Mouse (Mus musculus): ENCODE results near the gene Adcy4. TPM values are rescaled to one million over a fixed set of nuclear protein-coding genes. Genes with fewer than 3 reads are reported as not detected.

The Adcy4 gene
- total RNA-seq, 2 experiments from 2014 or later = not detected

DNA sequence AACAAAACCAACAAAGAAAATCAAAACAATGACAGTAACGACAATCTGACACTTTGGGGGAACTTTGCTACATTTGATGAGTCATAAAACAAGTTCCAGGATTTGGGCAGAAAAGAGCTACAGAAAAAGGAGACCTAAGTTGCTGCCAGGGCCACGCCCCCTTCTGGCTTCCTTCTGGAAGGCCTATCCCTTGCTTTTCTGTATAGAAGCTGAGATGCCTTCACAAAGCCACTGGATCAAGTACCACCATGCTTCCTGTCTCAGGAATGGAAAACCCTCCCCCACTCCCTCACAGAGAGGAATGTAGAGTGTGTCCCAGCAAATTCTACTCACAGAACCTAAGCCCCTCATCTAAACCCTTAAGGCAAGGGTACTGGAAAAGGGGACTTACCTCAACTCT, 10.1 kb upstream of the Adcy4 start:
- no peak for ATAC-seq (replicated peaks; ENCODE audit: low FRiP score, low TSS enrichment, poor library complexity, severe bottlenecking)

GRCm38 (mm10) chr14:55793461-55793860, 9.6 kb upstream of the Adcy4 start:
- ATAC-seq (replicated peaks; ENCODE audit: low FRiP score, low TSS enrichment, poor library complexity, severe bottlenecking) = no peak

GRCm38 (mm10) chr14:55788256-55789050, 4.6 kb upstream of the Adcy4 start, which contains the start of gene Ripk3:
TSS of gene Ripk3 (minus strand) at chr14:55788865.
- ATAC-seq (replicated peaks; ENCODE audit: low FRiP score, low TSS enrichment, poor library complexity, severe bottlenecking) = peak; percentile 83

DNA sequence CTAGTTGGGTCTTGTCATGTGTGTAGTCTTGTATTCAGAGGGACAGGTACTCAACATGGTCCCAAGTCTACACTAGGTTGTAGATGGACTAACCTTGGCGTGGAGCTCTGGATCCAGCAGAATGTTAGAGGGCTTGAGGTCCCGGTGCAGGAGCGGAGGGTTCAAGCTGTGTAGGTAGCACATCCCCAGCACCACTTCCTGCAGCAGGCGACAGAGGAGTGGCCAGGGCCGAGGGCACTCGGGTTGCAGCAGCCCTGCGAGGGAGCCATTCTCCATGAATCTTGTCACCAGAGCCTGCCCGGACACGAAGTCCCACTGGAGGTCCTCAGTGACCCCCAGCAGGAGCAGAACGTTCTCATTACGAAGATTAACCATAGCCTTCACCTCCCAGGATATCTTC, 3.8 kb upstream of the Adcy4 start:
- peak; percentile 11; the same call in 1 of the 2 replicates for ATAC-seq (replicated peaks; ENCODE audit: low FRiP score, low TSS enrichment, poor library complexity, severe bottlenecking)

- no peak for ATAC-seq (replicated peaks; ENCODE audit: low FRiP score, low TSS enrichment, poor library complexity, severe bottlenecking)
These were observed 1.3 kb upstream of the Adcy4 start for GRCm38 (mm10) chr14:55785195-55785594.

- no peak for ATAC-seq (replicated peaks; ENCODE audit: low FRiP score, low TSS enrichment, poor library complexity, severe bottlenecking)
These were observed 531 bp downstream of the Adcy4 start for GRCm38 (mm10) chr14:55783171-55783957.

DNA sequence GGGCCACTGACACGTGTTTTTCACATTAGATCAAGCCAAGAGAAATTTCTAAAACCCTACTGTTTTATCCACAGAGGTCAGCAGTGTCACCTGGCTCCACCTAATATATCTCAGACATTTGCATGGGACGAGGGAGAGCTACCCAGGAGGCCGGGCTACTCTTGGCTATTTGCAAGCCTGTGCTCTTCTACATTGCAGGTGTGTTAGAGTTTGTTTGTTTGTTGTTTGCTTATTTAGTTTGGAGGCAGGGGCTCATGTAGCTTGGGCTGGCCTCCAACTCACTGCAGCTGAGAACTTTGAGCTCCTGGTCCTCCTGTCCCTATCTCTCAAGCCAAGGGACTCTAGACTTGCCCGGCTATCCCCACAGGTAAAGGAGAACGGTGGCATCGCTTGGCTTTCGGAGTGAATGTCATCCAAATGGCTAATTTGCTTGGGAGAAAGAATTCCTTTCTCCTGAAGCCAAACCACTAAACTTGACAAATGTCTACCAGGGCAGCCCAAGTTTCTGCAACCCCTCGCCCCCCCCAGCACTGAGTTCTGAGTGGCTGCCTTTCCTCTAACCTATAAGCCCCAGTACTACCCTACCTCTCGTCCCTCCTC, 1.4 kb downstream of the Adcy4 start:
- no peak for ATAC-seq (replicated peaks; ENCODE audit: low FRiP score, low TSS enrichment, poor library complexity, severe bottlenecking)

DNA sequence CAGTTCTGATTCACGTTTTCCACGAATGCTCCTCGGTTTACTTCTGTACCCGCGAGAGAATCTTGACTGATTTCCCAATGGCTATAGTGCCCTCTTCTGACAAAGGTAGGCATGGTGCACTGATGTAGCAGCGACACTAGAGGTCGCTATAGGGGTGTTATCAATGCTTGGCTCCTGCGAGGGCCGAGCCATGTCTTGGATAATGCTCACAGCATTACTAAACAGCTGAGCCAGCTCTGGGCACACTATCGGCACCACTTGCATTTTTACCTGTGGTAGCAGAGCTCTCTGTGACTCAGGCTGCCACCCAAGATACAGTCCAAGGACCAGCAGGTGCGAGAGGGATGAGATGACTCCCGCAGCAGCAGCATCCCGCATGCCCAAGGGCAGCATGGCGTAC, 2.6 kb downstream of the Adcy4 start:
- peak; percentile 87 for ATAC-seq (replicated peaks; ENCODE audit: low FRiP score, low TSS enrichment, poor library complexity, severe bottlenecking)

GRCm38 (mm10) chr14:55780736-55781135, 3.2 kb downstream of the Adcy4 start:
- ATAC-seq (replicated peaks; ENCODE audit: low FRiP score, low TSS enrichment, poor library complexity, severe bottlenecking) = no peak

GRCm38 (mm10) chr14:55779656-55780055, 4.2 kb downstream of the Adcy4 start:
- no peak for ATAC-seq (replicated peaks; ENCODE audit: low FRiP score, low TSS enrichment, poor library complexity, severe bottlenecking)

DNA sequence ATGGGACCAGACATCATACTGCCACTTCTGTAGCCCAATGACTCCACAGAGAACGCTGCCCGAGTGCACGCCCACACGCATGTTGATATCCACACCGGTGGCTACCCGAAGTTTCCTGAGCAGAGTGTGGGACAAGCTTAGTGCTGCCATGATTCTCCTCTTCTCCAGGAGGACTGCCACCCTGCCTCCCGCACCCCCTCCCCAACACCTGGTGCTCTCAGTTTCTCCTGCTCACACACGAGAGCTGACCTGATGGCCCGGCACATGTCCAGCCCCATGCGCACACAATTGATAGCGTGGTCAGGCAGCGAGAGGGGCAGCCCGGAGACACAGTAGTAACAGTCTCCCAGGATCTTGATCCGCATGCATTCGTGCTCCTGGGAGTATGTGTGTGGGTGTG, 5.2 kb downstream of the Adcy4 start:
- ATAC-seq (replicated peaks; ENCODE audit: low FRiP score, low TSS enrichment, poor library complexity, severe bottlenecking) = no peak

DNA sequence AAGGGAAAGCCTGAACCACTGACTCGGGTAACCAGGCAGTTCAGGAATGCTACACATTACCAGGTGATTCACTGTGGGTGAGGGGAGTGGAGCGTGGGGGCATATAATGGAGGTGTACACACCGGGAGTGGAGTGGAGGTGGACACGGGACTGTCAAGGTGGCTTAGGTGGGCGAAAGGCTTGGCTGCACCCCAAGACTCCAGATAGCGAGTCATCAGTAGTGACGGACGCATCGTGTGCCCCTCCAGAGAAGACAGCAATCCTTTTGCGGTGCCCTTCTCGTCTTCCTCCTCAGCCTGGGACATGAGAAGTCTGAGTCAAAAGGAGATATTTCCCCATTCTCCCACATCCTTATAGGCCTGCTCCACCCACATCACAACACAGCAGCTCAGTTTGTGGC, 6.1 kb downstream of the Adcy4 start:
- ATAC-seq (replicated peaks; ENCODE audit: low FRiP score, low TSS enrichment, poor library complexity, severe bottlenecking) = no peak

DNA sequence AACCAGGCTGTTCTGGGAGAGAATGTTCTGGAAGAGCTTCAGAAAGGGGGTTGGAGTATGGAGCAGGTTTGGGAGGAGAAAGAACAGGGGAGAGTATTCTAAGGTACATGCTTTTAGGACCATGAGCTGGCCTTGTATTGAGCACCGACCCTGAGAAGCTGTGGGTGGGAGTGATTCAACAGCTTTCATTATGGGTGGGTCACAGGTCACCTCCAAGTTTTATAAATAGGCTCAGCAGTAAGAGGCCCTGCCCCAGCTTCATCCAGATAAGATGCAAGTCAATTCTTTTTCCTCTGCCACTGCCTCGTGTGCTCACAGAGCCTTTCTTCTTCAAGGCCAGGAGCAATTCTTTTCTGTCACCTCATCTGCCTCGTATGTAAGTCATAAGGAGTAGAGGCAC, 6.7 kb downstream of the Adcy4 start:
- ATAC-seq (replicated peaks; ENCODE audit: low FRiP score, low TSS enrichment, poor library complexity, severe bottlenecking) = no peak

DNA sequence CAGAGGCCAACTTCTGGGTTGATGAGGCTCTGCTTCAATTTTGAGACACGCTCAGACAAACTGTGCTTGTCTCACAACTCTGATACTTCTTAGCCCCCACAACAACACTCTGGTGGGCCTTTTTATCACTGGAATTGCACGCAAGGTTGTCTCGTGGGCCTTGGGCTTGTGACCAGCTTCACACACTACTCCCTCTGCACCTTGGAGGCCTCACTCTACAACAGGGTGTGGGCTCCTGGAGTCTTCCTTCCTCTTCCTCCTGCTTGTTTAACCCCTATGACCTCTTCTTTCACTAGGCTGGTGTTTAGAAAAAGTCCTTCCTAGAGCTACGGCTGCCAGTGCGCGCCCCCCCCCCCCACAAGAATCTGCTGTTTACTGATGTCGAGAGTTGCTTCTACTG, 7.2 kb downstream of the Adcy4 start:
- no peak for ATAC-seq (replicated peaks; ENCODE audit: low FRiP score, low TSS enrichment, poor library complexity, severe bottlenecking)

GRCm38 (mm10) chr14:55769087-55769703, 14.7 kb downstream of the Adcy4 start:
- peak; percentile 59 for ATAC-seq (replicated peaks; ENCODE audit: low FRiP score, low TSS enrichment, poor library complexity, severe bottlenecking)

DNA sequence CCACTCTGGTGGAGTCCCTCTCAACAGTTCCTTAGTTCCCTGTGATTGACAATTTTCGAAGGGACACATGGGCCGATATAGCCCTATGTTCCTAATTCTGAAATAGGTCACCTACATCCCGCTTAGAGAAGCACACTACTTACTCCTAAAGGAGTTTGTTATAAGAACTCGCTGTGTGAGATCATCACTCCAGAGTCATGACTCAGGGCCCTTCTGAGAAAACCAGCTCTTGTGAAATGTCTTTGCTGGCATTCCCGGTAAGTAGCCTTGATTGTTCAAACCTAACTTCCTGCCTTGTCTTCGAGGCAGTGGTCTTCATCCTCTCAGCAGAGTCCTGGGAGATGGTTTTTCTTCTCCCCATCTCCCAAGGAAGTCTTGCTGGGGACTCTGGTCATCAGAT, 15.3 kb downstream of the Adcy4 start:
- no peak for ATAC-seq (replicated peaks; ENCODE audit: low FRiP score, low TSS enrichment, poor library complexity, severe bottlenecking)

- peak; percentile 58 for ATAC-seq (replicated peaks; ENCODE audit: low FRiP score, low TSS enrichment, poor library complexity, severe bottlenecking)
These were observed 16.1 kb downstream of the Adcy4 start for GRCm38 (mm10) chr14:55767519-55768414.

- no peak for ATAC-seq (replicated peaks; ENCODE audit: low FRiP score, low TSS enrichment, poor library complexity, severe bottlenecking)
These were observed 18.2 kb downstream of the Adcy4 start, which contains the start of gene Ltb4r1 for GRCm38 (mm10) chr14:55765696-55766095. TSS of gene Ltb4r1 (plus strand) at chr14:55765962.

DNA sequence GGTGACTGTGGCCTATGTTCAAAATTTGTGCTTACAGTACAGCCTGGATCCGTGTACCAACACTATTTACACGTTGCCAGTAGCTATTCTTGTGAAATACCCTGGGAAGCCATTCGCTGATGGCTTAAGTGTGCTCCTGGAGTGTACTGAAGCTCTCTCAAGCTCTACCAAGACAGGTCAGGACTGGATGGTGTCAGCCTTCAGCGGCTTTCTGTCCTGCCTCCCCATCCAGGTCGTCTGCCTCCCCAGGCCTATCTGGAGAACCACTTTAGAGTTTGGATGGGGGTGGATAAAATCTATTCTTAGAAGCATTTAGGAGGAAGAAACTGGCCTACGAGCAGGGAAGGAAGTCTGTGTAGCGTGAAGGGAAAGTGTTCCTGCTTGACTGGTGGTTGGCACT, 20.7 kb downstream of the Adcy4 start:
- no peak for ATAC-seq (replicated peaks; ENCODE audit: low FRiP score, low TSS enrichment, poor library complexity, severe bottlenecking)
